Comparison of ENCODE assay signal across 8 mouse cellular contexts in genomic region chr17:12915881-12916583, GRCm38 (mm10). TPM values are rescaled to one million over a fixed set of nuclear protein-coding genes. Genes with fewer than 3 reads are reported as not detected.
DNase-seq lines count a peak whose midpoint lies in the region; ATAC-seq and TF ChIP-seq lines count a peak whose summit lies in the region.

TSS of gene Mrpl18 (minus strand) at chr17:12916345.

- ATAC-seq in common myeloid progenitor, adult 5-6 weeks (replicated peaks; ENCODE audit: low read depth, poor library complexity, severe bottlenecking): peak; percentile 96
- peak; percentile 99 for ATAC-seq in hindbrain, postnatal 0 days
- ATAC-seq in megakaryocyte, adult 5-6 weeks (ENCODE audit: poor library complexity, severe bottlenecking): peak; percentile 96

- peak within 1 kb of the TSS; percentile 94 for H3K4me2 ChIP-seq in hindbrain, postnatal 0 days (ENCODE audit: low read depth, low read length)

- 0 out of 2 replicates have a peak, but pooled peaks cover 6% of the 10 kb centered on the region for H3K4me1 ChIP-seq in hindbrain, postnatal 0 days (ENCODE audit: insufficient read depth, low read length)

- no peaks in the 10 kb centered on the region for H3K27me3 ChIP-seq in hindbrain, postnatal 0 days (ENCODE audit: insufficient read depth, low read length)

- DNase-seq in ZHBTc4 (ENCODE audit: low read depth, low spot score): peak; percentile 100
- DNase-seq in gastrocnemius, adult 2 months: peak; percentile 99
- peak; percentile 100 for DNase-seq in hindbrain, postnatal 0 days (ENCODE audit: low spot score)
- peak; percentile 96 to 99 for DNase-seq in left cerebral cortex, adult 2 months (ENCODE audit: extremely low spot score in 1 of 2, low spot score in 2 of 2)
- DNase-seq in right cerebral cortex, adult 2 months (ENCODE audit: low spot score in 2 of 2): peak; percentile 99
- DNase-seq in urinary bladder, postnatal 14 days (ENCODE audit: low spot score): peak; percentile 99

- H3K9ac ChIP-seq in hindbrain, postnatal 0 days (replicated peaks; ENCODE audit: low read length): peak within 1 kb of the TSS; percentile 99

- peaks cover 33% of the 10 kb centered on the region for H3K36me3 ChIP-seq in hindbrain, postnatal 0 days (ENCODE audit: insufficient read depth, low read length)

- peak within 1 kb of the TSS; percentile 100 for H3K4me3 ChIP-seq in gastrocnemius, adult 2 months
- H3K4me3 ChIP-seq in hindbrain, postnatal 0 days (ENCODE audit: low read length): peak within 1 kb of the TSS; percentile 95
- H3K4me3 ChIP-seq in left cerebral cortex, adult 2 months: peak within 1 kb of the TSS; percentile 88

- no peak for TF ChIP-seq CTCF in gastrocnemius, adult 2 months (IDR thresholded peaks at IDR 0.05)
- no peak for TF ChIP-seq CTCF in hindbrain, postnatal 0 days (IDR thresholded peaks at IDR 0.05; ENCODE audit: low read depth)
- TF ChIP-seq CTCF in left cerebral cortex, adult 2 months (IDR thresholded peaks at IDR 0.05): no peak

- WGBS in hindbrain, postnatal 0 days: under 1% methylated on average over 56 of the region's 56 CpGs

- intact Hi-C loops in gastrocnemius, adult 2 months (cut with DNase I): loop anchor here (5.0 kb wide), 1 partner anchor 76 kb away; the partner anchor contains the start of gene Wtap
- intact Hi-C loops in left cerebral cortex, adult 2 months (cut with DNase I): loop anchor here (1.0 to 2.0 kb wide), 3 partner anchors 35 to 76 kb away; partner anchors contain the start of gene Acat2

- H3K9me3 ChIP-seq in hindbrain, postnatal 0 days (ENCODE audit: low read length): no peaks in the 10 kb centered on the region

- peak within 1 kb of the TSS; percentile 94 for H3K27ac ChIP-seq in gastrocnemius, adult 2 months
- peak within 1 kb of the TSS; percentile 93 for H3K27ac ChIP-seq in hindbrain, postnatal 0 days
- H3K27ac ChIP-seq in left cerebral cortex, adult 2 months: peak within 1 kb of the TSS; percentile 92

RNA-seq across cellular contexts. Expression of gene Mrpl18, which starts in this region (rescaled TPM):
- 205 and 229 TPM in 2 replicates for total RNA-seq in common myeloid progenitor, adult 5-6 weeks (2017)
- 100 to 1,000 TPM in 1 of 2 experiments, 10 to 100 TPM in 1; 86.5 to 135 TPM for total RNA-seq in gastrocnemius, adult 2 months (2021)
- total RNA-seq in hindbrain, postnatal 0 days (2014; rRNA removed): 34.1 and 46.9 TPM in 2 replicates
- 116 and 123 TPM in 2 replicates for polyA plus RNA-seq in hindbrain, postnatal 0 days (2015; fragmentation: Nextera tagmentation; extraction: Ambion mirVana)
- 10 to 100 TPM; 56.1 to 60.5 TPM for total RNA-seq in left cerebral cortex, adult 2 months (2021)
- 112 and 131 TPM in 2 replicates for total RNA-seq in megakaryocyte, adult 5-6 weeks (2015)
- 122 and 163 TPM in 2 replicates for total RNA-seq in megakaryocyte, adult 5-6 weeks (2017)

Comparison
In these comparisons a context has a peak if more than half of its experiments do, and no peak if none do; other contexts are left out.
1. Peak in every context shown above with its lines: DNase-seq, ATAC-seq, H3K4me3 ChIP-seq and H3K27ac ChIP-seq.